ENCODE assay signal across 10 mouse cellular contexts in the genomic region with DNA sequence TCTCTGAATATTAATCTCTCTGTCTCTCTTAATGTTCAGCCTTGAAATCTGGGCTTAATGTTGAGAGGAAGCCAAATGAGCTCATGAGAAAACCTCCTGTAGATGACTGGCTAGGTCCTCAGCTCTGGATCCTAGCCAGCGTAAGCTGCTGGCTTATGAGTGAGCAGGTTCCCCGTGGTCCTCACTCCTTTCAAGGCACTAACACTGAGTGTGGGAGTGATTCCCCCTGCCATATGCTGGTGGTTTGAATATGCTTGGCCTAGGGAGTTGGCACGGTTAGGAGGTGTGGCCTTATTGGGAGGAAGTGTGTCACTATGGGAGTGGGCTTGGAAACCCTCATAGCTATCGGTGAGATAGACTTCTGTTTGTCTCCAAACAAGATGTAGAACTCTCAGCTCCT. TPM values are rescaled to one million over a fixed set of nuclear protein-coding genes. Genes with fewer than 3 reads are reported as not detected.
DNase-seq lines count a peak whose midpoint lies in the region; ATAC-seq lines count a peak whose summit lies in the region.
"Had no signal": no experiment of that assay in that cellular context is flagged by ENCODE, and none has a peak within 500 bp of the region (broad histone marks: within the 10 kb centered on the region; RNA-seq: fewer than 3 reads in every experiment).

No protein-coding gene starts in this region.

- H3K4me1 ChIP-seq in forebrain, embryonic 14.5 days (ENCODE audit: control insufficient read depth, insufficient read depth, low read length): 0 out of 2 replicates have a peak, but pooled peaks cover 3% of the 10 kb centered on the region
- H3K4me1 ChIP-seq in forebrain, embryonic 10.5 days: peaks cover 28% of the 10 kb centered on the region

- no peak overlapping the region for H3K9ac ChIP-seq in forebrain, embryonic 14.5 days (ENCODE audit: low read length)

- peak; percentile 58 for DNase-seq in forebrain, embryonic 14.5 days (ENCODE audit: low spot score)
- no peak for DNase-seq in forebrain, embryonic 10.5 days (ENCODE audit: extremely low spot score, low spot score)
- peak; percentile 9 for DNase-seq in lung, postnatal 10 days
- DNase-seq in lung, postnatal 36 days: no peak
- DNase-seq in cerebellum, postnatal 10 days: peak; percentile 77 to 82
- no peak for DNase-seq in thymus, postnatal 25 days
- DNase-seq: kidney, adult 9 months had no signal

- WGBS in forebrain, embryonic 14.5 days: 65% methylated on average over 4 of the region's 4 CpGs
- 91% methylated on average over 4 of the region's 4 CpGs for WGBS in forebrain, embryonic 10.5 days

- H3K9me3 ChIP-seq in forebrain, embryonic 14.5 days (replicated peaks; ENCODE audit: control insufficient read depth, low read length): no peaks in the 10 kb centered on the region
- no peaks in the 10 kb centered on the region for H3K9me3 ChIP-seq in forebrain, embryonic 10.5 days

- ATAC-seq in forebrain, embryonic 14.5 days: peak; percentile 69; the same call in 1 of the 2 replicates
- peak; percentile 18; the same call in 1 of the 2 replicates for ATAC-seq in megakaryocyte-erythroid progenitor cell, adult 5-6 weeks (replicated peaks; ENCODE audit: low FRiP score, low TSS enrichment, poor library complexity, severe bottlenecking)
- no peak; the same call in 1 of the 2 replicates for ATAC-seq in megakaryocyte progenitor cell, adult 5-6 weeks (replicated peaks; ENCODE audit: poor library complexity)

- H3K27ac ChIP-seq in forebrain, embryonic 14.5 days (ENCODE audit: low read depth, low read length): no peak overlapping the region
- H3K27ac ChIP-seq in forebrain, embryonic 10.5 days: no peak overlapping the region

- H3K27me3 ChIP-seq in forebrain, embryonic 14.5 days (replicated peaks; ENCODE audit: control insufficient read depth, insufficient read depth, low read length): no peaks in the 10 kb centered on the region
- no peaks in the 10 kb centered on the region for H3K27me3 ChIP-seq in forebrain, embryonic 10.5 days (ENCODE audit: poor library complexity, severe bottlenecking)

- H3K36me3 ChIP-seq in forebrain, embryonic 14.5 days (ENCODE audit: control insufficient read depth, insufficient read depth, low read length): peaks cover 5% of the 10 kb centered on the region; the same call in 1 of the 2 replicates
- peaks cover 19% of the 10 kb centered on the region for H3K36me3 ChIP-seq in forebrain, embryonic 10.5 days (replicated peaks)

- no peak overlapping the region for H3K4me3 ChIP-seq in forebrain, embryonic 14.5 days (ENCODE audit: low read depth, low read length)
- H3K4me3 ChIP-seq in forebrain, embryonic 10.5 days: no peak overlapping the region
- H3K4me3 ChIP-seq: erythroblast, embryonic 14.5 days had no signal

- H3K4me2 ChIP-seq in forebrain, embryonic 14.5 days (ENCODE audit: low read length): no peak overlapping the region

RNA-seq across cellular contexts. Expression of a gene that starts 55.1 kb away (rescaled TPM):
- polyA plus RNA-seq in forebrain, embryonic 14.5 days (2014; fragmentation: Nextera tagmentation; extraction: Ambion mirVana): 14.8 and 15.6 TPM in 2 replicates
- polyA plus RNA-seq in forebrain, embryonic 10.5 days (2016; fragmentation: Nextera tagmentation; extraction: Ambion mirVana): 9.1 TPM in 2 replicates
- total RNA-seq in megakaryocyte-erythroid progenitor cell, adult 5-6 weeks (2014; fragmentation: Nextera tagmentation): 39.5 and 43.9 TPM in 2 replicates
- total RNA-seq in megakaryocyte-erythroid progenitor cell, adult 5-6 weeks (2017): 59.8 and 62.4 TPM in 2 replicates
- total RNA-seq in megakaryocyte progenitor cell, adult 5-6 weeks (2015): 60.8 and 65.6 TPM in 2 replicates
- 49.4 and 58.3 TPM in 2 replicates for total RNA-seq in megakaryocyte progenitor cell, adult 5-6 weeks (2017)

Comparison
In these comparisons a context has a peak if more than half of its experiments do, and no peak if none do; other contexts are left out.
1. DNase-seq: peak in forebrain, embryonic 14.5 days (single experiment), lung, postnatal 10 days (single experiment) and cerebellum, postnatal 10 days (2 of 2); none in forebrain, embryonic 10.5 days (single experiment), lung, postnatal 36 days (single experiment) and thymus, postnatal 25 days (single experiment).